Mouse (Mus musculus): Measurements from ENCODE around the gene Gm4858. TPM values are rescaled to one million over a fixed set of nuclear protein-coding genes. Genes with fewer than 3 reads are reported as not detected.

Gene Gm4858
- polyA plus RNA-seq, 1 experiment from 2014 or later, result not detected

DNA sequence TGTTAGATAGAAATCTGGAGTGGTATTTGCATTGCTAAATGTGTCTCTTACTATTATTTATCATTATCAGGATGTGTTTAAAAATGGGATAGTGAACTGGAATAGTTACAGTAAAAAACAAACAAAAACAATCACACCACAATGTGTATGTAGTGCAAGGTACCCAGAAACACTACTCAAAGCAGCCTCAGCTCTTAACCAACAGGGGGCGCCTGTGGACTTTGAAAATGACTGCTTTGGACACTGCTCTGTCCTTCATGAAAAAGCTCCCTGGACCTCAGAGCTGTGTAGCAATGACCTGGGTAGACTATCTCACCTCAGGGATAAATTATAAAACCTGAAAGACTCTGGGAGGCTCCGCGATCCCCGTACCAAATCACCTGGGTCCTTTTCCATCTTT is 50.5 kb downstream of the Gm4858 start:
- no peaks in the 10 kb centered on the region for H3K36me3 ChIP-seq
- H3K4me3 ChIP-seq, result no peak overlapping the region
- no peaks in the 10 kb centered on the region for H3K9me3 ChIP-seq
- WGBS, result 44% methylated on average over 4 of the region's 4 CpGs
- no peaks in the 10 kb centered on the region for H3K27me3 ChIP-seq (ENCODE audit: insufficient read depth, poor library complexity, severe bottlenecking)
- no peaks in the 10 kb centered on the region for H3K4me1 ChIP-seq
- H3K27ac ChIP-seq, result no peak overlapping the region
- no peak for DNase-seq (ENCODE audit: low spot score)

Other genes with a start within 250 kb of the Gm4858 start
- not detected in 2 replicates for gene Kprp, start 241.6 kb upstream of the Gm4858 start, polyA plus RNA-seq (2016; fragmentation: Nextera tagmentation; extraction: Ambion mirVana)
- gene Lce1l, start 217.5 kb upstream of the Gm4858 start, polyA plus RNA-seq (2016; fragmentation: Nextera tagmentation; extraction: Ambion mirVana), result not detected in 2 replicates
- not detected in 2 replicates for gene 2310050C09Rik, start 198.6 kb upstream of the Gm4858 start, polyA plus RNA-seq (2016; fragmentation: Nextera tagmentation; extraction: Ambion mirVana)
- gene Lce3a, start 142.6 kb upstream of the Gm4858 start, polyA plus RNA-seq (2016; fragmentation: Nextera tagmentation; extraction: Ambion mirVana), result not detected in 2 replicates
- not detected in 2 replicates for gene Lce3b, start 135.8 kb upstream of the Gm4858 start, polyA plus RNA-seq (2016; fragmentation: Nextera tagmentation; extraction: Ambion mirVana)
- not detected in 2 replicates for gene Lce3c, start 124.3 kb upstream of the Gm4858 start, polyA plus RNA-seq (2016; fragmentation: Nextera tagmentation; extraction: Ambion mirVana)
- not detected in 2 replicates for gene Lce3d, start 111.4 kb upstream of the Gm4858 start, polyA plus RNA-seq (2016; fragmentation: Nextera tagmentation; extraction: Ambion mirVana)
- not detected in 2 replicates for gene Lce3e, start 101.8 kb upstream of the Gm4858 start, polyA plus RNA-seq (2016; fragmentation: Nextera tagmentation; extraction: Ambion mirVana)
- not detected in 2 replicates for gene Lce3f, start 76.6 kb upstream of the Gm4858 start, polyA plus RNA-seq (2016; fragmentation: Nextera tagmentation; extraction: Ambion mirVana)
- gene Crct1, start 53.1 kb upstream of the Gm4858 start, polyA plus RNA-seq (2016; fragmentation: Nextera tagmentation; extraction: Ambion mirVana), result not detected in 2 replicates
- not detected in 2 replicates for gene Lce1m, start 49.8 kb upstream of the Gm4858 start, polyA plus RNA-seq (2016; fragmentation: Nextera tagmentation; extraction: Ambion mirVana)
- not detected in 2 replicates for gene Crnn, start 76.0 kb downstream of the Gm4858 start, polyA plus RNA-seq (2016; fragmentation: Nextera tagmentation; extraction: Ambion mirVana)
- not detected in 2 replicates for gene Flg2, start 128.5 kb downstream of the Gm4858 start, polyA plus RNA-seq (2016; fragmentation: Nextera tagmentation; extraction: Ambion mirVana)
- not detected in 2 replicates for gene Flg, start 204.7 kb downstream of the Gm4858 start, polyA plus RNA-seq (2016; fragmentation: Nextera tagmentation; extraction: Ambion mirVana)

Data from heart, embryonic 10.5 days (tissue).